In the genomic region with DNA sequence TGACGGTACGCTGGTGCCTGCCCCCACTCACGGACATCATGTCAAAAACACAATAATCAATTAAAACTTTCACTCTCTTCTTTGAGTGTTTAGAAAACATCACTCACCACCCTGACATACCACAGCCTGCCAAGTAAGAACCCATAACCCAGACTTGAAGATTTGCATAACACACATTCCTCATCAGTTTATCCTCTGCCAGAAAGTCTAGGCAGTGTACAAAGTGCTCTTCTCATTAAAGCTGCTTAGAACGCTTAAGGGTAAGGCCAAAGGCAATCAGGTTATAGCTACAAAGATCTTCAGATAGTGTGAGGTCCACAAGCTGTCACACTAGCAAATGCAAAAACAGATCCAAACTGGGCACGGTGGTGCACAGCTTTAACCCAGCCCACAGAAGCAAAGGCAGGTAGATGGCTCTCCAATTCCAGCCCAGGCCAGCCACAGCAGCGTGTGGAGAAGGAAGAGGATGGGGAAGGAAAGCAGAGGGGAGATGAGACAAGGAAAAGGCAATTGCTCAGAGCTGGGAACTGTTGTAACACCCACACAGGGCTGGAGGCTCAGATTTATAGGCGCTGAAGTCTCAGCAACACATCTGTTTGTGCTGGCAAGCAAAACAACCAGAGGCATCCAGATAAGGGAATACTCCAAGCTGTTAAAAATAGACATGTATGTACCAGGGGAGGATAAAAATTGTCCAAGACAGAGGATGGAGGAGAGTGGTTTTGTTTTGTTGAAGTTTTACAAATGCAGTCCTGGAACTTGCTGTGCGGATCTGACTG, we compare ENCODE assay signal across 8 mouse cellular contexts. TPM values are rescaled to one million over a fixed set of nuclear protein-coding genes. Genes with fewer than 3 reads are reported as not detected.
DNase-seq lines count a peak whose midpoint lies in the region; ATAC-seq and TF ChIP-seq lines count a peak whose summit lies in the region.

No protein-coding gene starts in this region.

- H3K9ac ChIP-seq in neural tube, embryonic 13.5 days = 0 out of 2 replicates have a peak overlapping the region, but pooled peaks have one; percentile 6
- no peak overlapping the region for H3K9ac ChIP-seq in liver, embryonic 11.5 days (ENCODE audit: low read depth, low read length)

- H3K27ac ChIP-seq in gastrocnemius, adult 2 months = peak overlapping the region; percentile 41
- H3K27ac ChIP-seq in neural tube, embryonic 13.5 days (replicated peaks) = no peak overlapping the region
- peak overlapping the region; percentile 27 for H3K27ac ChIP-seq in small intestine, adult 2 months (ENCODE audit: insufficient read depth, low read depth, low read length)
- H3K27ac ChIP-seq in liver, embryonic 11.5 days (ENCODE audit: low read depth, low read length) = no peak overlapping the region

- H3K4me1 ChIP-seq in neural tube, embryonic 13.5 days (replicated peaks) = no peaks in the 10 kb centered on the region
- H3K4me1 ChIP-seq in small intestine, adult 2 months (ENCODE audit: control insufficient read depth, insufficient read depth, insufficient read length, low read length) = peaks cover 39% of the 10 kb centered on the region
- H3K4me1 ChIP-seq in liver, embryonic 11.5 days (replicated peaks; ENCODE audit: control insufficient read depth, insufficient read depth, low read length) = 0 out of 2 replicates have a peak, but pooled peaks cover 2% of the 10 kb centered on the region

- no peak overlapping the region for H3K4me2 ChIP-seq in neural tube, embryonic 13.5 days
- H3K4me2 ChIP-seq in liver, embryonic 11.5 days = no peak overlapping the region

- ATAC-seq in neural tube, embryonic 13.5 days (ENCODE audit: low read depth) = no peak
- ATAC-seq in liver, embryonic 11.5 days (replicated peaks; ENCODE audit: low FRiP score) = no peak

- H3K4me3 ChIP-seq in gastrocnemius, adult 2 months = no peak overlapping the region
- H3K4me3 ChIP-seq in neural tube, embryonic 13.5 days = no peak overlapping the region
- H3K4me3 ChIP-seq in small intestine, adult 2 months (ENCODE audit: low read depth, low read length) = no peak overlapping the region
- H3K4me3 ChIP-seq in liver, embryonic 11.5 days (ENCODE audit: low read depth, low read length) = no peak overlapping the region

- TF ChIP-seq POLR2A in small intestine, adult 2 months (IDR thresholded peaks at IDR 0.05; ENCODE audit: low read depth, low read length) = no peak

- TF ChIP-seq CTCF in gastrocnemius, adult 2 months (IDR thresholded peaks at IDR 0.05) = no peak
- no peak for TF ChIP-seq CTCF in small intestine, adult 2 months (IDR thresholded peaks at IDR 0.05; ENCODE audit: extremely low read depth, insufficient read length, insufficient replicate concordance, low read depth, low read length)

- no peaks in the 10 kb centered on the region for H3K36me3 ChIP-seq in neural tube, embryonic 13.5 days
- peaks cover 23% of the 10 kb centered on the region for H3K36me3 ChIP-seq in small intestine, adult 2 months (ENCODE audit: control insufficient read depth, insufficient read depth, low read length)
- no peaks in the 10 kb centered on the region for H3K36me3 ChIP-seq in liver, embryonic 11.5 days (ENCODE audit: control insufficient read depth, insufficient read depth, low read length)

- no peak for DNase-seq in gastrocnemius, adult 2 months
- no peak for DNase-seq in gastrocnemius, postnatal 14 days
- no peak for DNase-seq in neural tube, embryonic 10.5 days (ENCODE audit: extremely low spot score, low spot score)
- DNase-seq in heart, postnatal 4 days = peak; percentile 23
- no peak for DNase-seq in gastrocnemius, postnatal 10 days
- no peak for DNase-seq in liver, embryonic 11.5 days (ENCODE audit: low spot score)

- no peaks in the 10 kb centered on the region for H3K27me3 ChIP-seq in neural tube, embryonic 13.5 days
- H3K27me3 ChIP-seq in small intestine, adult 2 months (ENCODE audit: control insufficient read depth, insufficient read depth, low read length) = no peaks in the 10 kb centered on the region
- no peaks in the 10 kb centered on the region for H3K27me3 ChIP-seq in liver, embryonic 11.5 days (replicated peaks; ENCODE audit: control insufficient read depth, insufficient read depth, low read length)

- 84% methylated on average over 8 of the region's 8 CpGs for WGBS in neural tube, embryonic 13.5 days
- 36% methylated on average over 8 of the region's 8 CpGs for WGBS in small intestine, adult 2 months
- 70% methylated on average over 8 of the region's 8 CpGs for WGBS in liver, embryonic 11.5 days

- intact Hi-C loops in gastrocnemius, adult 2 months (cut with DNase I) = no loop called here
- intact Hi-C loops in gastrocnemius, postnatal 14 days (cut with DNase I; ENCODE audit: low total_unique reads) = no loop called here

- no peaks in the 10 kb centered on the region for H3K9me3 ChIP-seq in neural tube, embryonic 13.5 days
- H3K9me3 ChIP-seq in liver, embryonic 11.5 days (ENCODE audit: control insufficient read depth, low read length) = no peaks in the 10 kb centered on the region

RNA-seq across cellular contexts. Expression of a gene that starts 9.8 kb away (rescaled TPM):
- total RNA-seq in gastrocnemius, adult 2 months (2021) = 1 to 10 TPM; 4.7 to 6.0 TPM
- 1 to 10 TPM; 5.5 to 6.4 TPM for total RNA-seq in gastrocnemius, postnatal 14 days (2021)
- polyA plus RNA-seq in neural tube, embryonic 13.5 days (2015; fragmentation: Nextera tagmentation; extraction: Ambion mirVana) = 28.8 and 31.3 TPM in 2 replicates
- total RNA-seq in heart, postnatal 4 days (2021) = 10 to 100 TPM; 71.2 to 73.7 TPM
- polyA plus RNA-seq in small intestine, adult 2 months (2012; rRNA removed) = 663 and 1,754 TPM in 2 replicates
- 1 to 10 TPM; 6.6 to 8.2 TPM for total RNA-seq in gastrocnemius, postnatal 10 days (2021)
- polyA plus RNA-seq in liver, embryonic 11.5 days (2014; fragmentation: Nextera tagmentation; extraction: Ambion mirVana) = 51.6 and 53.7 TPM in 2 replicates

RNA-seq across cellular contexts. Expression of a gene that starts 17.2 kb away (rescaled TPM):
- total RNA-seq in gastrocnemius, adult 2 months (2021) = 1 to 10 TPM; 3.8 to 4.5 TPM
- total RNA-seq in gastrocnemius, postnatal 14 days (2021) = 10 to 100 TPM in 1 of 2 experiments, 1 to 10 TPM in 1; 9.4 to 11.6 TPM
- polyA plus RNA-seq in neural tube, embryonic 13.5 days (2015; fragmentation: Nextera tagmentation; extraction: Ambion mirVana) = 24.8 and 28.4 TPM in 2 replicates
- 10 to 100 TPM; 22.8 to 24.7 TPM for total RNA-seq in heart, postnatal 4 days (2021)
- 34.1 and 57.4 TPM in 2 replicates for polyA plus RNA-seq in small intestine, adult 2 months (2012; rRNA removed)
- total RNA-seq in gastrocnemius, postnatal 10 days (2021) = 10 to 100 TPM; 11.8 to 13.3 TPM
- 6.0 and 6.9 TPM in 2 replicates for polyA plus RNA-seq in liver, embryonic 11.5 days (2014; fragmentation: Nextera tagmentation; extraction: Ambion mirVana)

RNA-seq across cellular contexts. Expression of a gene that starts 23.6 kb away (rescaled TPM):
- total RNA-seq in gastrocnemius, adult 2 months (2021) = under 1 TPM; 0.64 to 0.81 TPM
- total RNA-seq in gastrocnemius, postnatal 14 days (2021) = 1 to 10 TPM in 1 of 2 experiments, under 1 TPM in 1; 0.59 to 1.2 TPM
- 1.3 and 1.7 TPM in 2 replicates for polyA plus RNA-seq in neural tube, embryonic 13.5 days (2015; fragmentation: Nextera tagmentation; extraction: Ambion mirVana)
- total RNA-seq in heart, postnatal 4 days (2021) = 1 to 10 TPM; 4.4 to 8.1 TPM
- polyA plus RNA-seq in small intestine, adult 2 months (2012; rRNA removed) = 287 and 852 TPM in 2 replicates
- 1 to 10 TPM in 1 of 2 experiments, under 1 TPM in 1; 0.72 to 1.3 TPM for total RNA-seq in gastrocnemius, postnatal 10 days (2021)
- 3.2 and 4.4 TPM in 2 replicates for polyA plus RNA-seq in liver, embryonic 11.5 days (2014; fragmentation: Nextera tagmentation; extraction: Ambion mirVana)

RNA-seq across cellular contexts. Expression of a gene that starts 31.9 kb away (rescaled TPM):
- 1 to 10 TPM in 1 of 2 experiments, under 1 TPM in 1; 0.86 to 2.6 TPM for total RNA-seq in gastrocnemius, adult 2 months (2021)
- total RNA-seq in gastrocnemius, postnatal 14 days (2021) = 1 to 10 TPM; 2.7 to 4.5 TPM
- polyA plus RNA-seq in neural tube, embryonic 13.5 days (2015; fragmentation: Nextera tagmentation; extraction: Ambion mirVana) = 175 and 176 TPM in 2 replicates
- total RNA-seq in heart, postnatal 4 days (2021) = 1 to 10 TPM; 1.2 to 1.8 TPM
- polyA plus RNA-seq in small intestine, adult 2 months (2012; rRNA removed) = 0.47 and 0.53 TPM in 2 replicates
- total RNA-seq in gastrocnemius, postnatal 10 days (2021) = 1 to 10 TPM; 3.4 to 3.8 TPM
- 6.1 and 7.5 TPM in 2 replicates for polyA plus RNA-seq in liver, embryonic 11.5 days (2014; fragmentation: Nextera tagmentation; extraction: Ambion mirVana)

RNA-seq across cellular contexts. Expression of a gene that starts 33.7 kb away (rescaled TPM):
- total RNA-seq in gastrocnemius, adult 2 months (2021) = 10 to 100 TPM; 35.9 to 46.6 TPM
- total RNA-seq in gastrocnemius, postnatal 14 days (2021) = 10 to 100 TPM; 49.4 to 56.8 TPM
- 75.6 and 90.6 TPM in 2 replicates for polyA plus RNA-seq in neural tube, embryonic 13.5 days (2015; fragmentation: Nextera tagmentation; extraction: Ambion mirVana)
- total RNA-seq in heart, postnatal 4 days (2021) = 10 to 100 TPM; 81.5 to 82.5 TPM
- polyA plus RNA-seq in small intestine, adult 2 months (2012; rRNA removed) = 41.8 and 49.8 TPM in 2 replicates
- total RNA-seq in gastrocnemius, postnatal 10 days (2021) = 10 to 100 TPM; 48.8 to 50.6 TPM
- polyA plus RNA-seq in liver, embryonic 11.5 days (2014; fragmentation: Nextera tagmentation; extraction: Ambion mirVana) = 95.7 and 101 TPM in 2 replicates

Comparison
In these comparisons a context has a peak if more than half of its experiments do, and no peak if none do; other contexts are left out.
1. H3K27ac ChIP-seq: peak in gastrocnemius, adult 2 months (single experiment) and small intestine, adult 2 months (single experiment); none in neural tube, embryonic 13.5 days (single experiment) and liver, embryonic 11.5 days (single experiment).
2. RNA of a gene that starts 9.8 kb away (total RNA-seq): 71.2 to 73.7 TPM in heart, postnatal 4 days; 6.6 to 8.2 TPM in gastrocnemius, postnatal 10 days, 5.5 to 6.4 TPM in gastrocnemius, postnatal 14 days and 4.7 to 6.0 TPM in gastrocnemius, adult 2 months; every median in the first group is over 4 times any median in the second.